Mouse (Mus musculus): ENCODE measurements around the gene Efcab2. TPM values are rescaled to one million over a fixed set of nuclear protein-coding genes. Genes with fewer than 3 reads are reported as not detected.
A peak's percentile ranks its signal among the peaks of the same experiment; 100 is the strongest.

The Efcab2 gene
- polyA plus RNA-seq, 1 experiment from 2014 or later, result 12.4 TPM

DNA sequence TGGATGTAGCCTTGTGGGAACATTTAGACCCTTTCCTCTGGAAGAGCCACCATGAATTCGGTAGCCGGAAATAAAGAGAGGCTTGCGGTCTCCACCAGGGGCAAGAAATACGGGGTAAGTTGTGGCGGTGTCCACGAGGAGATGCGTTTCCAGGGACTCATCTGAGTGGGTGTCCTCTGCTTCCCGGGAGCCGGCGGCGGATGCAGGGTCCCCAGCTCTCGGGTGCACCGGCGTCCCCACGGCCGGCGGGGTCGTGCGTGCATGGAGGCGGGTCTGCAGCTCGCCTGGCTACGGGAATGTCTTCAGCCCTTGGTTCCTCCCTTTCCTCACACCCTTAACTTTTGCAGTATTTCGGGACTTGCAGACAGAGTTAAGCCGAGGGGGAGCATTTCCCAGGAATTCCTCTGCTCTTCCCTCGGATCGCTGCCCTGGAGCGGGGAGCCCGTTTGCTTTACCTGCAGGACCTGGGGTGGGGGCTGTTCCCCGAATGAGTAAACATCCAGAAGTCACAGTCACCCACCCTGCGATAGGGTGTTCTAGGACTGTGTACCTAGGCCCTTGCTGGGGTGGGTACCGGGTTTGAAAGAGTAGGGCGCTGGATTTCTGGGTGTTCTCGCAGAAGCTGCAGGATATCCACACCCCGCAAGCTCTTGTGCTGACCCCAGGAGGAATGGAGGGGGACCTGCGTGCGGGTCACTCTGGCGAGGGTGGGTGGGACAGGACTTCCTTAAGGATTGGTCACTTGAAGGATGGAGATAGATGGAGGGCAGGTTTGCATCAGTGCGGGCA, 123.8 kb downstream of the Efcab2 start:
- Histone ChIP-seq H3K4me2 (ENCODE audit: low read length) (peak overlapping the region; percentile 99), H3K27ac (ENCODE audit: low read depth, low read length) (peak overlapping the region; percentile 94), H3K36me3 (ENCODE audit: control insufficient read depth, insufficient read depth, low read length) (no peaks in the 10 kb centered on the region), H3K4me3 (ENCODE audit: low read length) (peak overlapping the region; percentile 73), H3K27me3 (replicated peaks; ENCODE audit: control insufficient read depth, insufficient read depth, low read length) (no peaks in the 10 kb centered on the region), H3K9ac (ENCODE audit: low read depth, low read length) (peak overlapping the region; percentile 85), H3K9me3 (ENCODE audit: control insufficient read depth, low read length) (no peaks in the 10 kb centered on the region), H3K4me1 (ENCODE audit: control insufficient read depth, insufficient read depth, low read depth, low read length) (peaks cover 7% of the 10 kb centered on the region)
- ATAC-seq, result peak; percentile 12; the same call in 1 of the 2 replicates
- WGBS, result 1% methylated on average over 38 of the region's 38 CpGs

DNA sequence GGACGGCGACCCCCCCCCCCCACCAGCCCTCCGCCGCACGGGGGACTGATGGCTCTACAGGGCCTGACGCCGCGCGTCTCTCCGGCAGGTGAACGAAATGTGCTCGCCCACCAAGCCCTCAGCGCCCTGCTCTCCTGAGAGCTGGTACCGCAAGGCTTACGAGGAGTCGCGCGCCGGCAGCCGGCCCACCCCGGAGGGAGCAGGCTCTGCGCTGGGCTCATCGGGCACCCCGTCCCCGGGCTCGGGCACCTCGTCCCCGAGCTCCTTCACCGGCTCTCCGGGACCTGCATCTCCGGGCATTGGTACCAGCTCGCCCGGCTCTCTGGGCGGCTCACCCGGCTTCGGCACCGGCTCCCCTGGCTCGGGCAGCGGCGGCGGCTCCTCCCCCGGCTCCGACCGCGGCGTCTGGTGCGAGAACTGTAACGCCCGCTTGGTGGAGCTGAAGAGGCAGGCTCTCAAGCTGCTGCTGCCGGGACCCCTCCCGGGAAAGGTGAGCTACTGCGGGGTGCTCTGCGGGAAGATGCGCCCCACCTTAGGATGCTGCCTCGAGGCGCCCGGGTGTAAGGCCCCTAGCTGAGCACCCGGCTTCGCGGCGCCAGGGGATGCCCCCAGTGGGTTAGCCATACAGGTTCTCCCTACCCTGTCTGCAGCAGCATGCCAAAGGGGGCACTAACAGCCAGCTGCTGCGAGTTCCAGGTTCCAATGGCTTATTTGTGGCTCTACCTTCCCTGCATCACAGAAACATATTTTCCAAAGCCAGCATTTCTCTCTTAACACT, 124.6 kb downstream of the Efcab2 start:
- Histone ChIP-seq H3K4me2 (ENCODE audit: low read length) (peak overlapping the region; percentile 99), H3K9me3 (ENCODE audit: control insufficient read depth, low read length) (no peaks in the 10 kb centered on the region), H3K27ac (ENCODE audit: low read depth, low read length) (peak overlapping the region; percentile 94), H3K27me3 (replicated peaks; ENCODE audit: control insufficient read depth, insufficient read depth, low read length) (no peaks in the 10 kb centered on the region), H3K36me3 (ENCODE audit: control insufficient read depth, insufficient read depth, low read length) (no peaks in the 10 kb centered on the region), H3K4me1 (ENCODE audit: control insufficient read depth, insufficient read depth, low read depth, low read length) (peaks cover 7% of the 10 kb centered on the region), H3K9ac (ENCODE audit: low read depth, low read length) (peak overlapping the region; percentile 85), H3K4me3 (ENCODE audit: low read length) (peak overlapping the region; percentile 73)
- WGBS, result 0% methylated on average over 51 of the region's 62 CpGs
- peak; percentile 55 for ATAC-seq

Small RNA genes within 50 kb of the gene (microRNA-seq; reads per million reads assigned to microRNA genes)
- not detected for gene Gm27458

Other genes with a start within 250 kb of the Efcab2 start
- 20.1 and 21.0 TPM in 2 replicates for gene Desi2, start 218.7 kb upstream of the Efcab2 start, polyA plus RNA-seq (2015; fragmentation: Nextera tagmentation; extraction: Ambion mirVana)
- gene Cox20, start 87.0 kb upstream of the Efcab2 start, polyA plus RNA-seq (2015; fragmentation: Nextera tagmentation; extraction: Ambion mirVana), result 91.0 and 97.8 TPM in 2 replicates
- gene Hnrnpu, start 68.3 kb upstream of the Efcab2 start, polyA plus RNA-seq (2015; fragmentation: Nextera tagmentation; extraction: Ambion mirVana), result 162 and 180 TPM in 2 replicates
- gene Kif26b, start 123.0 kb downstream of the Efcab2 start, polyA plus RNA-seq (2015; fragmentation: Nextera tagmentation; extraction: Ambion mirVana), result 8.6 and 8.7 TPM in 2 replicates